Mouse (Mus musculus): Measurements from ENCODE around the gene Kif11. TPM values are rescaled to one million over a fixed set of nuclear protein-coding genes. Genes with fewer than 3 reads are reported as not detected.

Gene Kif11
- polyA plus RNA-seq, 1 experiment from 2014 or later = 77.0 TPM

GRCm38 (mm10) chr19:37442524-37443286 is 66.5 kb downstream of the Kif11 start:
- 36% methylated on average over 10 of the region's 10 CpGs for WGBS
- H3K4me1 ChIP-seq (replicated peaks; ENCODE audit: control insufficient read depth, insufficient read depth, low read length) = peaks cover 9% of the 10 kb centered on the region
- H3K9ac ChIP-seq (ENCODE audit: low read depth, low read length) = no peak overlapping the region
- DNase-seq (ENCODE audit: low spot score) (no peak), ATAC-seq (replicated peaks; ENCODE audit: low FRiP score) (no peak)
- H3K4me3 ChIP-seq (ENCODE audit: low read depth, low read length) = no peak overlapping the region
- H3K36me3 ChIP-seq (ENCODE audit: control insufficient read depth, insufficient read depth, low read length) = no peaks in the 10 kb centered on the region
- peak overlapping the region; percentile 43; the same call in 1 of the 2 replicates for H3K27ac ChIP-seq (ENCODE audit: low read depth, low read length)
- H3K27me3 ChIP-seq (replicated peaks; ENCODE audit: control insufficient read depth, insufficient read depth, low read length) = peaks cover 17% of the 10 kb centered on the region
- no peaks in the 10 kb centered on the region for H3K9me3 ChIP-seq (ENCODE audit: control insufficient read depth, low read length)
- peak overlapping the region; percentile 31 for H3K4me2 ChIP-seq

- Histone ChIP-seq H3K27ac (ENCODE audit: low read depth, low read length) (peak overlapping the region; percentile 38; the same call in 1 of the 2 replicates), H3K27me3 (replicated peaks; ENCODE audit: control insufficient read depth, insufficient read depth, low read length) (peaks cover 14% of the 10 kb centered on the region; the same call in 1 of the 2 replicates), H3K4me3 (ENCODE audit: low read depth, low read length) (no peak overlapping the region), H3K4me2 (no peak overlapping the region), H3K9me3 (ENCODE audit: control insufficient read depth, low read length) (no peaks in the 10 kb centered on the region), H3K36me3 (ENCODE audit: control insufficient read depth, insufficient read depth, low read length) (no peaks in the 10 kb centered on the region), H3K9ac (ENCODE audit: low read depth, low read length) (no peak overlapping the region), H3K4me1 (replicated peaks; ENCODE audit: control insufficient read depth, insufficient read depth, low read length) (peaks cover 9% of the 10 kb centered on the region)
- no peak for DNase-seq (ENCODE audit: low spot score)
- ATAC-seq (replicated peaks; ENCODE audit: low FRiP score) = no peak
- 19% methylated on average over 4 of the region's 4 CpGs for WGBS
These were observed 67.5 kb downstream of the Kif11 start for GRCm38 (mm10) chr19:37443631-37444140.

GRCm38 (mm10) chr19:37448212-37448611 is 72.0 kb downstream of the Kif11 start:
- 46% methylated on average over 5 of the region's 5 CpGs for WGBS
- no peaks in the 10 kb centered on the region for H3K9me3 ChIP-seq (ENCODE audit: control insufficient read depth, low read length)
- no peak for DNase-seq (ENCODE audit: low spot score)

GRCm38 (mm10) chr19:37449246-37449645 is 73.0 kb downstream of the Kif11 start:
- no peak overlapping the region for H3K4me3 ChIP-seq (ENCODE audit: low read depth, low read length)
- no peak overlapping the region for H3K27ac ChIP-seq (ENCODE audit: low read depth, low read length)
- no peaks in the 10 kb centered on the region for H3K4me1 ChIP-seq (replicated peaks; ENCODE audit: control insufficient read depth, insufficient read depth, low read length)
- no peak overlapping the region for H3K9ac ChIP-seq (ENCODE audit: low read depth, low read length)
- WGBS = 73% methylated on average over 3 of the region's 3 CpGs
- no peaks in the 10 kb centered on the region for H3K36me3 ChIP-seq (ENCODE audit: control insufficient read depth, insufficient read depth, low read length)
- no peaks in the 10 kb centered on the region for H3K9me3 ChIP-seq (ENCODE audit: control insufficient read depth, low read length)
- no peak overlapping the region for H3K4me2 ChIP-seq
- ATAC-seq (replicated peaks; ENCODE audit: low FRiP score) (no peak), DNase-seq (ENCODE audit: low spot score) (no peak)
- 0 out of 2 replicates have a peak, but pooled peaks cover 4% of the 10 kb centered on the region for H3K27me3 ChIP-seq (replicated peaks; ENCODE audit: control insufficient read depth, insufficient read depth, low read length)

More at GRCm38 (mm10) chr19:37448212-37448611, 72.0 kb downstream of the Kif11 start:
- Histone ChIP-seq H3K27ac (ENCODE audit: low read depth, low read length) (no peak overlapping the region), H3K27me3 (replicated peaks; ENCODE audit: control insufficient read depth, insufficient read depth, low read length) (0 out of 2 replicates have a peak, but pooled peaks cover 4% of the 10 kb centered on the region), H3K9ac (ENCODE audit: low read depth, low read length) (no peak overlapping the region), H3K36me3 (ENCODE audit: control insufficient read depth, insufficient read depth, low read length) (no peaks in the 10 kb centered on the region), H3K4me3 (ENCODE audit: low read depth, low read length) (no peak overlapping the region), H3K4me1 (replicated peaks; ENCODE audit: control insufficient read depth, insufficient read depth, low read length) (peaks cover 7% of the 10 kb centered on the region), H3K4me2 (no peak overlapping the region)
- no peak for ATAC-seq (replicated peaks; ENCODE audit: low FRiP score)

GRCm38 (mm10) chr19:37455528-37455927 is 79.3 kb downstream of the Kif11 start:
- Histone ChIP-seq H3K4me1 (replicated peaks; ENCODE audit: control insufficient read depth, insufficient read depth, low read length) (no peaks in the 10 kb centered on the region), H3K27me3 (replicated peaks; ENCODE audit: control insufficient read depth, insufficient read depth, low read length) (0 out of 2 replicates have a peak, but pooled peaks cover 4% of the 10 kb centered on the region), H3K27ac (ENCODE audit: low read depth, low read length) (no peak overlapping the region), H3K4me2 (no peak overlapping the region), H3K9ac (ENCODE audit: low read depth, low read length) (no peak overlapping the region), H3K36me3 (ENCODE audit: control insufficient read depth, insufficient read depth, low read length) (no peaks in the 10 kb centered on the region), H3K9me3 (ENCODE audit: control insufficient read depth, low read length) (no peaks in the 10 kb centered on the region; the same call in 1 of the 2 replicates), H3K4me3 (ENCODE audit: low read depth, low read length) (no peak overlapping the region)
- ATAC-seq (replicated peaks; ENCODE audit: low FRiP score) = no peak
- no peak for DNase-seq (ENCODE audit: low spot score)
- 62% methylated on average over 2 of the region's 2 CpGs for WGBS

GRCm38 (mm10) chr19:37455961-37456360 is 79.8 kb downstream of the Kif11 start:
- WGBS = 93% methylated on average over 1 of the region's 1 CpGs
- Histone ChIP-seq H3K4me2 (no peak overlapping the region), H3K27me3 (replicated peaks; ENCODE audit: control insufficient read depth, insufficient read depth, low read length) (0 out of 2 replicates have a peak, but pooled peaks cover 4% of the 10 kb centered on the region), H3K4me1 (replicated peaks; ENCODE audit: control insufficient read depth, insufficient read depth, low read length) (no peaks in the 10 kb centered on the region), H3K9ac (ENCODE audit: low read depth, low read length) (no peak overlapping the region), H3K27ac (ENCODE audit: low read depth, low read length) (no peak overlapping the region), H3K36me3 (ENCODE audit: control insufficient read depth, insufficient read depth, low read length) (no peaks in the 10 kb centered on the region), H3K9me3 (ENCODE audit: control insufficient read depth, low read length) (no peaks in the 10 kb centered on the region; the same call in 1 of the 2 replicates), H3K4me3 (ENCODE audit: low read depth, low read length) (no peak overlapping the region)
- ATAC-seq (replicated peaks; ENCODE audit: low FRiP score) (no peak), DNase-seq (ENCODE audit: low spot score) (no peak)

GRCm38 (mm10) chr19:37458013-37458412 is 81.8 kb downstream of the Kif11 start:
- no peak overlapping the region for H3K9ac ChIP-seq (ENCODE audit: low read depth, low read length)
- no peaks in the 10 kb centered on the region for H3K4me1 ChIP-seq (replicated peaks; ENCODE audit: control insufficient read depth, insufficient read depth, low read length)
- no peaks in the 10 kb centered on the region; the same call in 1 of the 2 replicates for H3K9me3 ChIP-seq (ENCODE audit: control insufficient read depth, low read length)
- DNase-seq (ENCODE audit: low spot score) (no peak), ATAC-seq (replicated peaks; ENCODE audit: low FRiP score) (no peak)
- no peaks in the 10 kb centered on the region for H3K27me3 ChIP-seq (replicated peaks; ENCODE audit: control insufficient read depth, insufficient read depth, low read length)
- no peak overlapping the region for H3K4me3 ChIP-seq (ENCODE audit: low read depth, low read length)
- WGBS = 82% methylated on average over 6 of the region's 6 CpGs
- no peak overlapping the region for H3K27ac ChIP-seq (ENCODE audit: low read depth, low read length)
- H3K4me2 ChIP-seq = no peak overlapping the region
- no peaks in the 10 kb centered on the region for H3K36me3 ChIP-seq (ENCODE audit: control insufficient read depth, insufficient read depth, low read length)

GRCm38 (mm10) chr19:37466403-37466802 is 90.2 kb downstream of the Kif11 start:
- H3K4me2 ChIP-seq = no peak overlapping the region
- DNase-seq (ENCODE audit: low spot score) (no peak), ATAC-seq (replicated peaks; ENCODE audit: low FRiP score) (no peak)
- no peak overlapping the region for H3K9ac ChIP-seq (ENCODE audit: low read depth, low read length)
- no peaks in the 10 kb centered on the region for H3K9me3 ChIP-seq (ENCODE audit: control insufficient read depth, low read length)
- no peaks in the 10 kb centered on the region for H3K4me1 ChIP-seq (replicated peaks; ENCODE audit: control insufficient read depth, insufficient read depth, low read length)
- no peak overlapping the region for H3K4me3 ChIP-seq (ENCODE audit: low read depth, low read length)
- WGBS = 81% methylated on average over 3 of the region's 3 CpGs
- H3K27ac ChIP-seq (ENCODE audit: low read depth, low read length) = no peak overlapping the region
- H3K36me3 ChIP-seq (ENCODE audit: control insufficient read depth, insufficient read depth, low read length) = no peaks in the 10 kb centered on the region
- H3K27me3 ChIP-seq (replicated peaks; ENCODE audit: control insufficient read depth, insufficient read depth, low read length) = no peaks in the 10 kb centered on the region

GRCm38 (mm10) chr19:37466978-37467377 is 90.8 kb downstream of the Kif11 start:
- Histone ChIP-seq H3K36me3 (ENCODE audit: control insufficient read depth, insufficient read depth, low read length) (no peaks in the 10 kb centered on the region), H3K4me1 (replicated peaks; ENCODE audit: control insufficient read depth, insufficient read depth, low read length) (no peaks in the 10 kb centered on the region), H3K4me3 (ENCODE audit: low read depth, low read length) (no peak overlapping the region), H3K27me3 (replicated peaks; ENCODE audit: control insufficient read depth, insufficient read depth, low read length) (no peaks in the 10 kb centered on the region), H3K9me3 (ENCODE audit: control insufficient read depth, low read length) (no peaks in the 10 kb centered on the region), H3K27ac (ENCODE audit: low read depth, low read length) (no peak overlapping the region), H3K9ac (ENCODE audit: low read depth, low read length) (no peak overlapping the region), H3K4me2 (no peak overlapping the region)
- ATAC-seq (replicated peaks; ENCODE audit: low FRiP score) (no peak), DNase-seq (ENCODE audit: low spot score) (no peak)
- 64% methylated on average over 5 of the region's 5 CpGs for WGBS
